In the genomic region with DNA sequence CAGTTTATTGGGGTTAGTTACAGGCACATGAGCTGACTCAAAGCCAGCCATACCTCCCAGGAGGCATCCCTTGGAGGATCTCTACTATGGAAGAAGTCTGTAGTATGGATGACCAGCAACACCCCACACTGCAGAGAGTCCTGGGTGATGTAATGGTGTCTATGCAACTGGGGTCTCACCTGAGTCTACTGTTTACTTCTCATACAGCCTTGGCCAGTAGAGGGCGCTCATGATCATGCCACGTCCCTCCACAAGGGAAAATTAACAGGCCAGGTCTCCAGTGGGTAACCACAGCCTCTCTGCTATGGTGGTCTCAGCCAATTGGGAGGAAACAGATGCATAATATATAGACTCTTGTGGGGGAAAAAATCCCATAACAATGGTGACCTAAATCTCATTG, we compare ENCODE assay signal across 9 mouse cellular contexts.
A peak's percentile ranks its signal among the peaks of the same experiment; 100 is the strongest.
DNase-seq lines count a peak whose midpoint lies in the region; ATAC-seq and TF ChIP-seq lines count a peak whose summit lies in the region.
"Had no signal": no experiment of that assay in that cellular context is flagged by ENCODE, and none has a peak within 500 bp of the region (broad histone marks: within the 10 kb centered on the region; RNA-seq: fewer than 3 reads in every experiment).

No protein-coding gene starts in this region.

- H3K4me3 ChIP-seq in left cerebral cortex, adult 2 months, result no peak overlapping the region
- H3K4me3 ChIP-seq in midbrain, postnatal 0 days (ENCODE audit: low read depth, low read length), result no peak overlapping the region

- H3K4me2 ChIP-seq in midbrain, postnatal 0 days (ENCODE audit: low read depth, low read length, poor library complexity, severe bottlenecking), result no peak overlapping the region

- H3K27me3 ChIP-seq in midbrain, postnatal 0 days (ENCODE audit: insufficient read depth, low read length), result no peaks in the 10 kb centered on the region

- no peaks in the 10 kb centered on the region for H3K4me1 ChIP-seq in midbrain, postnatal 0 days (ENCODE audit: insufficient read depth, low read length)

- TF ChIP-seq POLR2A in brain, embryonic 14.5 days (IDR thresholded peaks at IDR 0.05; ENCODE audit: borderline replicate concordance, extremely low read depth, insufficient read depth, insufficient read length, poor library complexity, severe bottlenecking), result no peak

- H3K27ac ChIP-seq in left cerebral cortex, adult 2 months, result no peak overlapping the region
- no peak overlapping the region for H3K27ac ChIP-seq in midbrain, postnatal 0 days (ENCODE audit: low read depth, low read length)

- DNase-seq in cerebellum, postnatal 10 days, result peak; percentile 67 to 75
- DNase-seq in cerebellum, adult 9-11 months, result no peak
- DNase-seq in left cerebral cortex, adult 2 months (ENCODE audit: extremely low spot score in 1 of 2, low spot score in 2 of 2), result peak; percentile 40 to 56
- DNase-seq in left cerebral cortex, postnatal 10 days (ENCODE audit: extremely low spot score in 1 of 2, low spot score in 2 of 2), result no peak
- no peak for DNase-seq in brain, embryonic 14.5 days (ENCODE audit: low read depth)
- DNase-seq in layer of hippocampus, adult 9-10 months (ENCODE audit: low spot score), result peak; percentile 5
- DNase-seq in midbrain, postnatal 0 days (ENCODE audit: low spot score), result no peak
- DNase-seq in thymus, postnatal 25 days, result peak; percentile 80

- no peaks in the 10 kb centered on the region for H3K36me3 ChIP-seq in midbrain, postnatal 0 days (ENCODE audit: insufficient read depth, low read length)
- H3K36me3 ChIP-seq: G1E had no signal

- no peaks in the 10 kb centered on the region for H3K9me3 ChIP-seq in midbrain, postnatal 0 days (ENCODE audit: low read length)

- intact Hi-C loops in left cerebral cortex, adult 2 months (cut with DNase I), result loop anchor here (1.0 kb wide), 1 partner anchor 123 kb away; no protein-coding TSS in a partner anchor
- intact Hi-C loops in left cerebral cortex, postnatal 10 days (cut with DNase I), result no loop called here

- 16% methylated on average over 2 of the region's 2 CpGs for WGBS in midbrain, postnatal 0 days

- peak; percentile 81 for TF ChIP-seq CTCF in left cerebral cortex, adult 2 months (IDR thresholded peaks at IDR 0.05)
- TF ChIP-seq CTCF in brain, embryonic 14.5 days (IDR thresholded peaks at IDR 0.05; ENCODE audit: borderline replicate concordance, extremely low read depth, insufficient read depth, insufficient read length), result peak; percentile 64
- peak; percentile 63 for TF ChIP-seq CTCF in midbrain, postnatal 0 days (IDR thresholded peaks at IDR 0.05)

- H3K9ac ChIP-seq in midbrain, postnatal 0 days (replicated peaks; ENCODE audit: low read length, poor library complexity, severe bottlenecking), result no peak overlapping the region

- ATAC-seq in midbrain, postnatal 0 days (ENCODE audit: low FRiP score), result no peak

Comparison
In these comparisons a context has a peak if more than half of its experiments do, and no peak if none do; other contexts are left out.
1. DNase-seq: peak in cerebellum, postnatal 10 days (2 of 2), left cerebral cortex, adult 2 months (2 of 2), layer of hippocampus, adult 9-10 months (single experiment) and thymus, postnatal 25 days (single experiment); none in cerebellum, adult 9-11 months (single experiment), left cerebral cortex, postnatal 10 days (0 of 2), brain, embryonic 14.5 days (single experiment) and midbrain, postnatal 0 days (single experiment).
2. Peak in every context shown above with its lines, with median percentiles within 50 percentile points of each other: CTCF ChIP-seq.